Mouse (Mus musculus) neutrophil, adult 59 days (primary cell): ENCODE results near the gene Tmem125. TPM values are rescaled to one million over a fixed set of nuclear protein-coding genes. Genes with fewer than 3 reads are reported as not detected.

ENCODE experiments used
- total RNA-seq, 2 experiments: library from RNA; stranded (reverse); gene quantifications; 1 replicate in 1 of 2; 2 replicates in 1 of 2; pipeline ENCODE4 v1.2.4; 2023

Tmem125 gene
- total RNA-seq, result not detected

DNA sequence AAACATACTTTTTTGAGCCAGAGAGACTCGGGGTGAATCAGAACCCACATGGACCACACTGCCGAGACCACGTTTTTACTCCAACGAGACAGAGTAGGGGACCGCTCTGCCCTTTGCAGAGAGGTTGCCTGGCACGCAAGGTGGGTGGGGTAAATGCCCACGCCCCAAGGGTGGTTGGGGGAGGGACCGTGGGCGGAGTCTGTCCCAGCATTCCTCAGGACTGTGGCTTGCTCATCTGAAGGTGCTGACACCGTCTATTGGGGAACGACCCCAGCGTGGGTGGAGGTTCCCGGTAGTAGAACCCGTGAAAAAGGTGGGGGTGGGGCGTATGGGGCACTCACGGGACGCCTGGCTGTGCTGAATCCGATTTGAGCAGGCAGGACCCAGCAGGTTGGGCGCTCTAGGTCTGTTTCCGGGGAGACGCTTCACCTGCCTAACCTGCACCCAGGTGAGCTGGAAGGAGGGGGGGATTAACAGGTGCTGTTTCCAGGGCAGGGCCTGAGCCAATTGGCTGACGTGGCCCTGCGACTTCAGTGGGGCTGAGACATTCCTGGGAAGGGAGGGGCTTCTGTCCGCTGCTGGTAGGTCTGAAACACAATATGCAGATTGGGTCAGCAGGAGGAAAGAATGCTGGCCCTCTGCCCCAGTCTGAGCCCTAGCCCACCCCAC is at the start of gene Tmem125:
Tmem125 (minus strand) TSS at position 453 of the 669 bp plus-strand sequence.

GRCm38 (mm10) chr4:118526408-118527334 is 17.2 kb downstream of the Tmem125 start, which contains the start of gene 2610528J11Rik:
Gene 2610528J11Rik (plus strand): TSS chr4:118526999.

Other genes starting within 250 kb of the Tmem125 start
- gene Szt2, start 134.8 kb downstream of the Tmem125 start, total RNA-seq, result 10 to 100 TPM; 55.4 to 57.5 TPM
- gene Med8, start 134.7 kb downstream of the Tmem125 start, total RNA-seq, result 10 to 100 TPM; 73.2 to 77.9 TPM
- 10 to 100 TPM; 80.1 to 91.1 TPM for gene Elovl1, start 116.0 kb downstream of the Tmem125 start, total RNA-seq
- 10 to 100 TPM; 61.8 to 67.5 TPM for gene Cdc20, start 106.7 kb downstream of the Tmem125 start, total RNA-seq
- under 1 TPM; 0.58 to 0.77 TPM for gene Mpl, start 86.5 kb downstream of the Tmem125 start, total RNA-seq
- 1 to 10 TPM; 2.9 to 3.3 TPM for gene Tie1, start 54.0 kb downstream of the Tmem125 start, total RNA-seq
- gene 2610528J11Rik, start 17.0 kb downstream of the Tmem125 start, total RNA-seq, result not detected
- gene Cfap57, start 76.7 kb upstream of the Tmem125 start, total RNA-seq, result 1 to 10 TPM; 2.1 to 3.0 TPM
- 10 to 100 TPM; 42.1 to 46.5 TPM for gene Ebna1bp2, start 76.8 kb upstream of the Tmem125 start, total RNA-seq
- not detected for gene Olfr62, start 114.9 kb upstream of the Tmem125 start, total RNA-seq
- not detected for gene Olfr1342, start 148.7 kb upstream of the Tmem125 start, total RNA-seq
- gene Olfr1341, start 159.5 kb upstream of the Tmem125 start, total RNA-seq, result not detected
- not detected for gene Olfr1340, start 176.1 kb upstream of the Tmem125 start, total RNA-seq
- not detected for gene Olfr1339, start 188.1 kb upstream of the Tmem125 start, total RNA-seq
- gene Olfr1338, start 214.7 kb upstream of the Tmem125 start, total RNA-seq, result not detected
- gene Olfr1337, start 238.5 kb upstream of the Tmem125 start, total RNA-seq, result not detected